17 mouse cellular contexts compared by ENCODE assay signal in genomic region chr10:33366521-33366920, GRCm38 (mm10).
"Had no signal": no experiment of that assay in that cellular context is flagged by ENCODE, and none has a peak within 500 bp of the region (broad histone marks: within the 10 kb centered on the region; RNA-seq: fewer than 3 reads in every experiment).

No protein-coding gene starts in this region.

- DNase-seq: gastrocnemius, postnatal 14 days; gastrocnemius, postnatal 36 days; heart, adult 11 months; heart, adult 2 months; heart, postnatal 14 days; heart, postnatal 36 days; kidney, adult 11 months; kidney, adult 2 months; kidney, adult 9 months; kidney, postnatal 14 days; kidney, postnatal 36 days; layer of hippocampus, adult 9-11 months; layer of hippocampus, postnatal 36 days; left cerebral cortex, postnatal 4 days had no signal

- ATAC-seq: hindbrain, postnatal 0 days; intestine, embryonic 16.5 days; liver, embryonic 12.5 days had no signal
